Mouse (Mus musculus) lung, embryonic 14.5 days (tissue): ENCODE results near the gene Klk15. TPM values are rescaled to one million over a fixed set of nuclear protein-coding genes. Genes with fewer than 3 reads are reported as not detected.

Experiments
- ATAC-seq: fragments of 200-750 bp; cut with Nextera tagmentation; 2 replicates; pipeline ENCODE4 v1.8.0; 2017; ENCODE audit warnings: mild to moderate bottlenecking, moderate TSS enrichment, moderate library complexity; ENCODE audit not compliant: insufficient read depth
- DNase-seq: peaks from one replicate; pipeline ENCODE4 v3.0.0-alpha.2; 2015
- H3K27ac ChIP-seq: fragments of 300-500 bp; sonication (generic); 2 replicates; pipeline ENCODE4 v1.5.1; 2014; ENCODE audit warnings: low read depth, mild to moderate bottlenecking, moderate library complexity
- H3K27me3 ChIP-seq: fragments of 300-500 bp; sonication (generic); 2 replicates; pipeline ENCODE4 v1.6.1; 2014; ENCODE audit warnings: low read length, control low read depth; ENCODE audit not compliant: insufficient read depth
- H3K36me3 ChIP-seq: fragments of 300-500 bp; sonication (generic); 2 replicates; pipeline ENCODE4 v1.6.1; 2014; ENCODE audit warnings: control low read depth; ENCODE audit not compliant: insufficient read depth
- H3K4me1 ChIP-seq: fragments of 300-500 bp; sonication (generic); 2 replicates; pipeline ENCODE4 v1.6.1; 2014; ENCODE audit warnings: antibody characterized with exemption, control low read depth; ENCODE audit not compliant: insufficient read depth
- H3K4me2 ChIP-seq: fragments of 300-500 bp; sonication (generic); 2 replicates; pipeline ENCODE4 v1.6.1; 2014; ENCODE audit warnings: mild to moderate bottlenecking
- H3K4me3 ChIP-seq: fragments of 300-500 bp; sonication (generic); 2 replicates; pipeline ENCODE4 v1.5.1; 2014; ENCODE audit warnings: low read depth, low read length
- H3K9ac ChIP-seq: fragments of 300-500 bp; sonication (generic); 2 replicates; pipeline ENCODE4 v1.6.1; 2014
- H3K9me3 ChIP-seq: fragments of 300-500 bp; sonication (generic); 2 replicates; pipeline ENCODE4 v1.6.1; 2016; ENCODE audit warnings: low read depth, low read length, control low read depth
- CTCF ChIP-seq: IDR thresholded peaks from 2 replicates; pipeline ENCODE4 v1.5.1; 2016; ENCODE audit warnings: antibody characterized with exemption, low read depth
- WGBS: fragments of 180-500 bp; shearing (Covaris S2); extraction: QIAGEN DNeasy Blood & Tissue Kit; methylation state at CpG from one replicate; pipeline ENCODE4 v1.1.7; 2014; 5-methylcytosine and 5-hydroxymethylcytosine counted together
- polyA plus RNA-seq: library from polyadenylated mRNA; unstranded; fragments of >200 nt; fragmentation: Nextera tagmentation; extraction: Ambion mirVana; gene quantifications from 2 replicates; pipeline ENCODE4 v1.2.1, GENCODE M21; 2014

The Klk15 gene
- polyA plus RNA-seq, 1 experiment from 2014 or later, result not detected

- H3K9me3 ChIP-seq, result no peaks in the 10 kb centered on the region
- H3K4me1 ChIP-seq, result no peaks in the 10 kb centered on the region
- ATAC-seq, result peak; percentile 93
- WGBS, result 25% methylated on average over 14 of the region's 14 CpGs
- no peak overlapping the region for H3K4me3 ChIP-seq
- peak; percentile 86 for DNase-seq
- peak; percentile 91 for TF ChIP-seq CTCF
- H3K27me3 ChIP-seq, result no peaks in the 10 kb centered on the region
- no peak overlapping the region for H3K27ac ChIP-seq
- no peak overlapping the region for H3K9ac ChIP-seq
- no peaks in the 10 kb centered on the region for H3K36me3 ChIP-seq
- H3K4me2 ChIP-seq, result no peak overlapping the region
Observed at GRCm38 (mm10) chr7:43919559-43920451, 13.7 kb upstream of the Klk15 start.

GRCm38 (mm10) chr7:43920582-43920981 is 13.0 kb upstream of the Klk15 start:
- H3K27ac ChIP-seq, result no peak overlapping the region
- no peak for DNase-seq
- ATAC-seq, result no peak
- TF ChIP-seq CTCF, result no peak
- no peak overlapping the region for H3K4me2 ChIP-seq
- H3K27me3 ChIP-seq, result no peaks in the 10 kb centered on the region
- no peaks in the 10 kb centered on the region for H3K36me3 ChIP-seq
- H3K9ac ChIP-seq, result no peak overlapping the region
- 87% methylated on average over 3 of the region's 3 CpGs for WGBS
- H3K4me1 ChIP-seq, result no peaks in the 10 kb centered on the region
- no peaks in the 10 kb centered on the region for H3K9me3 ChIP-seq
- H3K4me3 ChIP-seq, result no peak overlapping the region

- Histone ChIP-seq H3K4me3 (no peak overlapping the region), H3K4me1 (no peaks in the 10 kb centered on the region), H3K9me3 (no peaks in the 10 kb centered on the region), H3K36me3 (no peaks in the 10 kb centered on the region), H3K4me2 (no peak overlapping the region), H3K27me3 (no peaks in the 10 kb centered on the region), H3K27ac (no peak overlapping the region), H3K9ac (no peak overlapping the region)
- 77% methylated on average over 6 of the region's 6 CpGs for WGBS
- TF ChIP-seq CTCF, result no peak
- DNase-seq (no peak), ATAC-seq (no peak)
Observed at GRCm38 (mm10) chr7:43921087-43921486, 12.5 kb upstream of the Klk15 start.

- ATAC-seq, result no peak
- 75% methylated on average over 2 of the region's 2 CpGs for WGBS
- DNase-seq, result no peak
- Histone ChIP-seq H3K9me3 (no peaks in the 10 kb centered on the region), H3K4me1 (no peaks in the 10 kb centered on the region), H3K27me3 (no peaks in the 10 kb centered on the region), H3K36me3 (no peaks in the 10 kb centered on the region), H3K4me3 (no peak overlapping the region), H3K27ac (no peak overlapping the region), H3K4me2 (no peak overlapping the region), H3K9ac (no peak overlapping the region)
- TF ChIP-seq CTCF, result no peak
Observed at GRCm38 (mm10) chr7:43921941-43922340, 11.6 kb upstream of the Klk15 start.

- WGBS, result 63% methylated on average over 5 of the region's 5 CpGs
- no peak for ATAC-seq
- H3K36me3 ChIP-seq, result no peaks in the 10 kb centered on the region
- no peaks in the 10 kb centered on the region for H3K9me3 ChIP-seq
- no peaks in the 10 kb centered on the region for H3K27me3 ChIP-seq
- no peaks in the 10 kb centered on the region for H3K4me1 ChIP-seq
- peak; percentile 18 for DNase-seq
- H3K4me3 ChIP-seq, result no peak overlapping the region
- no peak overlapping the region for H3K4me2 ChIP-seq
- peak; percentile 45 for TF ChIP-seq CTCF
- H3K27ac ChIP-seq, result no peak overlapping the region
- no peak overlapping the region for H3K9ac ChIP-seq
Observed at GRCm38 (mm10) chr7:43925985-43926384, 7.6 kb upstream of the Klk15 start.

GRCm38 (mm10) chr7:43928521-43928920 is 5.0 kb upstream of the Klk15 start:
- Histone ChIP-seq H3K9me3 (no peaks in the 10 kb centered on the region), H3K9ac (no peak overlapping the region)

GRCm38 (mm10) chr7:43932337-43932736 is 1.2 kb upstream of the Klk15 start:
- ATAC-seq (no peak), DNase-seq (no peak)
- no peaks in the 10 kb centered on the region for H3K4me1 ChIP-seq
- TF ChIP-seq CTCF, result no peak
- no peaks in the 10 kb centered on the region for H3K36me3 ChIP-seq
- no peak overlapping the region for H3K9ac ChIP-seq
- no peak overlapping the region for H3K27ac ChIP-seq
- WGBS, result 52% methylated on average over 4 of the region's 4 CpGs
- H3K9me3 ChIP-seq, result no peaks in the 10 kb centered on the region
- H3K27me3 ChIP-seq, result no peaks in the 10 kb centered on the region
- H3K4me2 ChIP-seq, result no peak overlapping the region
- no peak overlapping the region for H3K4me3 ChIP-seq

More at GRCm38 (mm10) chr7:43928521-43928920, 5.0 kb upstream of the Klk15 start:
- 43% methylated on average over 4 of the region's 4 CpGs for WGBS
- Histone ChIP-seq H3K4me1 (no peaks in the 10 kb centered on the region), H3K4me3 (no peak overlapping the region), H3K4me2 (no peak overlapping the region), H3K27me3 (no peaks in the 10 kb centered on the region), H3K36me3 (no peaks in the 10 kb centered on the region), H3K27ac (no peak overlapping the region)
- peak; percentile 48 for DNase-seq
- no peak for ATAC-seq
- TF ChIP-seq CTCF, result peak; percentile 54
